Mouse (Mus musculus): Measurements from ENCODE around the gene Rtl1. TPM values are rescaled to one million over a fixed set of nuclear protein-coding genes. Genes with fewer than 3 reads are reported as not detected.

Rtl1 gene
- polyA plus RNA-seq, 1 experiment from 2014 or later = 1.0 TPM

DNA sequence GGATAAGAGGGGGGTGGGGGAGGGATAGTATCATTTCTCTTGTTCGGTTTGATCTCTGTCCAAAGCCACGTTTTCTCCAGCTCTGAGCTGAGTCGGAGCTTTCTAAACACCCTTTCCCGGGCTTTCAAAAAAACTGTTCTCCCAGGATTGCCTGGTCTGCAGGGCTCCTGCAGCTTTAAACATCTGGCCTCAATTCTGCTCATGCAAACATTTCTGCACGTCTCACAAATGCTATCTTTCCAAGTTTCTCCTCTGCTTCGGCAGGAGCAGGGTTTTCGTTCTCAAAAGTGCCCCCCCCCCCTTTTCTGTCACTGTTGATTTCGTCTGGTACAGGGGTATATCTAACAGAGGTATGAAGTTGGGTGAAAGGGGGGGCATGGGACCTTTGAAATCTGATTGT lies 3.9 kb downstream of the Rtl1 start:
- peaks cover 20% of the 10 kb centered on the region for H3K36me3 ChIP-seq (ENCODE audit: control insufficient read depth, insufficient read depth, low read length)
- H3K27me3 ChIP-seq (ENCODE audit: control insufficient read depth, insufficient read depth, low read depth, low read length) = no peaks in the 10 kb centered on the region
- no peak overlapping the region for H3K9ac ChIP-seq (ENCODE audit: low read length)
- WGBS = 33% methylated on average over 8 of the region's 8 CpGs
- H3K4me3 ChIP-seq (ENCODE audit: low read length) = no peak overlapping the region
- peak overlapping the region; percentile 13 for H3K4me2 ChIP-seq (ENCODE audit: low read depth, low read length)
- peak overlapping the region; percentile 80 for H3K27ac ChIP-seq (ENCODE audit: low read length)
- ATAC-seq (ENCODE audit: low read depth) = peak; percentile 73
- no peaks in the 10 kb centered on the region for H3K9me3 ChIP-seq (ENCODE audit: control insufficient read depth, low read length)
- peaks cover 28% of the 10 kb centered on the region for H3K4me1 ChIP-seq (replicated peaks; ENCODE audit: control insufficient read depth, insufficient read depth, low read length)

DNA sequence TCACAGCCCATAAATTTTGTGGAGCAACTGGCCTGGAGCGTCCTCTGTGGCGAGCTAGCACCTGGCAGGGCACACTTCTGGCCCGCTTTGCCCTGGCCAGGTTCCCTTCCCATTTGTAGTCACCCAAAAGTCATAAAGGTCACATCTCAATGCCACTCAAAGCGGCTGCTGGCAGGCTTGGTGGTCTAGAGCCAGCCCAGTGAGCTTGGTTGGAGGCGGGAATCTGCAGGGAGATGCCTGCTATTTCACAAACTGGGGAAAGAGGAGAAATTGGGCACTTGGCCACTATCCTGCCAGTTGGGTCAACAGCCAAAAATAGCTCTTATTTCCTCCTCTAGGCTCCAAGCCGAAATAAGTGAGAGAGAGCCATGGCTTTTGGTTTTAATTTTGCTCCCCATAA lies 4.4 kb downstream of the Rtl1 start:
- H3K4me1 ChIP-seq (replicated peaks; ENCODE audit: control insufficient read depth, insufficient read depth, low read length) = peaks cover 28% of the 10 kb centered on the region
- H3K36me3 ChIP-seq (ENCODE audit: control insufficient read depth, insufficient read depth, low read length) = peaks cover 21% of the 10 kb centered on the region
- no peaks in the 10 kb centered on the region for H3K27me3 ChIP-seq (ENCODE audit: control insufficient read depth, insufficient read depth, low read depth, low read length)
- H3K9ac ChIP-seq (ENCODE audit: low read length) = no peak overlapping the region
- 47% methylated on average over 6 of the region's 6 CpGs for WGBS
- H3K27ac ChIP-seq (ENCODE audit: low read length) = peak overlapping the region; percentile 80
- no peaks in the 10 kb centered on the region for H3K9me3 ChIP-seq (ENCODE audit: control insufficient read depth, low read length)
- peak overlapping the region; percentile 13; the same call in 1 of the 2 replicates for H3K4me2 ChIP-seq (ENCODE audit: low read depth, low read length)
- H3K4me3 ChIP-seq (ENCODE audit: low read length) = no peak overlapping the region
- peak; percentile 74 for ATAC-seq (ENCODE audit: low read depth)

DNA sequence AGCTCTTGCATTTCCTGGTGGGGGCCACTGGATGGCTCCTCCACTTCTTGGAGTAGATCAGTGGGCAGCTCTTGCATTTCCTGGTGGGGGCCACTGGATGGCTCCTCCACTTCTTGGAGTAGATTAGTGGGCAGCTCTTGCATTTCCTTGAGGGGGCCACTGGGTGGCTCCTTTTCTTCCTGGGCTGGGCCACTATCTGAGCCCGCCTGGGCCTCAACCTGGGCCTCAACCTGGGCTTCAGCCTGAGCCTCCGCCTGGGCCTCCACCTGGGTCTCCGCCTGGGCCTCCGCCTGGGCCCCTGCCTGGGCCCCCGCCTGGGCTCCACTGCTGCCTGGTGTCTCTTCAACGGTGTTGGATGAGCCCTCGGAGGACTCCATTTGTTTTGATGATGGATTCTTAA lies 5.2 kb downstream of the Rtl1 start:
- no peak overlapping the region for H3K9ac ChIP-seq (ENCODE audit: low read length)
- WGBS = 78% methylated on average over 7 of the region's 7 CpGs
- H3K4me2 ChIP-seq (ENCODE audit: low read depth, low read length) = no peak overlapping the region
- no peaks in the 10 kb centered on the region for H3K9me3 ChIP-seq (ENCODE audit: control insufficient read depth, low read length)
- peak overlapping the region; percentile 80 for H3K27ac ChIP-seq (ENCODE audit: low read length)
- peaks cover 24% of the 10 kb centered on the region for H3K36me3 ChIP-seq (ENCODE audit: control insufficient read depth, insufficient read depth, low read length)
- no peak overlapping the region for H3K4me3 ChIP-seq (ENCODE audit: low read length)
- no peaks in the 10 kb centered on the region for H3K27me3 ChIP-seq (ENCODE audit: control insufficient read depth, insufficient read depth, low read depth, low read length)
- ATAC-seq (ENCODE audit: low read depth) = no peak
- peaks cover 28% of the 10 kb centered on the region for H3K4me1 ChIP-seq (replicated peaks; ENCODE audit: control insufficient read depth, insufficient read depth, low read length)

DNA sequence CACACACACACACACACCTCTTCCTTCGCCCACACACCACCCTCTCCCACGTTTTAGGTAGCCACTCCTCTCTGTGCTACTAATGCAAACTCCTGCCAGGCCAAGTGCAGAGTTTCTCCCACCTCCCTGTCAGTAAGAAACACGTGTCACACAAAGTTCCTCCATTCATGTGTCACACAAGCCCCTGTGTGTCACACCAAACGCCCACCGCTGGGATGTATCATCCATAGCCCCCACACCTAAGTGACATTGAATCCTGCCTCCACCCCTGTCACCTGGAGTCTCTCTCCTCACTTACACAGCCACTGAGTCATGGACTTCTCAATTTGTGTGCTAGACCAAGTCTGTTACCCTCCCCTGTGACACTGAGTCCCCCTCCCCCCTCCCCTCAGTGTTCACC lies 17.9 kb downstream of the Rtl1 start:
- Histone ChIP-seq H3K4me2 (ENCODE audit: low read depth, low read length) (no peak overlapping the region), H3K9me3 (ENCODE audit: control insufficient read depth, low read length) (no peaks in the 10 kb centered on the region), H3K4me3 (ENCODE audit: low read length) (no peak overlapping the region), H3K36me3 (ENCODE audit: control insufficient read depth, insufficient read depth, low read length) (peaks cover 10% of the 10 kb centered on the region), H3K4me1 (replicated peaks; ENCODE audit: control insufficient read depth, insufficient read depth, low read length) (no peaks in the 10 kb centered on the region), H3K27ac (ENCODE audit: low read length) (no peak overlapping the region), H3K27me3 (ENCODE audit: control insufficient read depth, insufficient read depth, low read depth, low read length) (no peaks in the 10 kb centered on the region), H3K9ac (ENCODE audit: low read length) (no peak overlapping the region)
- 66% methylated on average over 5 of the region's 5 CpGs for WGBS
- ATAC-seq (ENCODE audit: low read depth) = no peak

DNA sequence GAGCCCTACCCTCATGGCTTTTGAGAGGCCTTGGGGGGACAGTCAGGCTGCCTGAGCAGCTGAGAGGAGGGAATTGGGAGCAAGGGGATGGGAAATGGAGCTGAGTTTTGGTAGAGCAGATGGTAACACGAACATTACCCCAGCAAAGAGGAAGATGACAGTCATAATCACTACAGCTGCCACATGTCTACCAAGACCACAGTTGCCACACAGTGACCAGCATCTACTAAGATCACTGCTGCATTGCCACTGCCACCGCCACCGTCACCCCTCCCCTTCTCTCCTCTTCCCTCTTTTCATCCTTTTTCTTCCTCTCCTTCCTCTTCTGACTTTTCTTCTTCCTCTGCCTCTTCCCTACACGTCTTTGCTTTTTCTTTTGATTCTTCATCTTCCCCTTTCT lies 27.9 kb downstream of the Rtl1 start:
- Histone ChIP-seq H3K4me2 (ENCODE audit: low read depth, low read length) (no peak overlapping the region), H3K4me3 (ENCODE audit: low read length) (no peak overlapping the region), H3K9ac (ENCODE audit: low read length) (no peak overlapping the region), H3K9me3 (ENCODE audit: control insufficient read depth, low read length) (no peaks in the 10 kb centered on the region), H3K27ac (ENCODE audit: low read length) (no peak overlapping the region), H3K4me1 (replicated peaks; ENCODE audit: control insufficient read depth, insufficient read depth, low read length) (no peaks in the 10 kb centered on the region), H3K27me3 (ENCODE audit: control insufficient read depth, insufficient read depth, low read depth, low read length) (no peaks in the 10 kb centered on the region), H3K36me3 (ENCODE audit: control insufficient read depth, insufficient read depth, low read length) (peaks cover 8% of the 10 kb centered on the region; the same call in 1 of the 2 replicates)
- 79% methylated on average over 4 of the region's 4 CpGs for WGBS
- ATAC-seq (ENCODE audit: low read depth) = no peak

DNA sequence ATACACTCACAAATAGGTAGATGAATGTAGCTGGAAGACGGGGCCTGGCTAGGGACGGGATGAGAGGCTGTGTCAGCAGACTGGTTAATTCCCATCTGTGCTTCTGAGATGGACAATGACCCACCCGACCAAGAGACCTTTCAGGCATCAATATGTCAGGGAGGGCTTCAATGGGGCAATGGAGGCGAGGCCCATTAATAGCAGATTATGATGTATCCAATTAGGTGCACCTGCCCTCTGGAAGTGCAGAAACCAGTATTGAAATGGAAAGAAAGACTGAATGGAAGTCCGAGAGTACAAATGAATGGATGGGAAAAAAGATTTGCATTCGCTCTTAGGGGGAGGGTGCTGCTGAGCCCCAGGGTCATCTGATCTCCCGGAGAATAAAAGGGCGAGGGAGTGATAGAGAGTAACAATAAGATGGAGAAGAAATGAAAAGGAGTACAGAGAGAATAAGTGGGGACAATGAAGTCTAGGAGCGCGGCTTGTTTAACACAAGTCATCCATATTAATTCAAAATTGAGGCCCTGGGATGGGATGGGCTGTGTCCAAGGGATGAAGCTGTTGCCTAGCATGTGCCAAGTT lies 39.9 kb downstream of the Rtl1 start:
- H3K9ac ChIP-seq (ENCODE audit: low read length) = no peak overlapping the region
- no peaks in the 10 kb centered on the region for H3K27me3 ChIP-seq (ENCODE audit: control insufficient read depth, insufficient read depth, low read depth, low read length)
- H3K4me3 ChIP-seq (ENCODE audit: low read length) = no peak overlapping the region
- H3K9me3 ChIP-seq (ENCODE audit: control insufficient read depth, low read length) = no peaks in the 10 kb centered on the region
- H3K36me3 ChIP-seq (ENCODE audit: control insufficient read depth, insufficient read depth, low read length) = peaks cover 8% of the 10 kb centered on the region
- H3K4me1 ChIP-seq (replicated peaks; ENCODE audit: control insufficient read depth, insufficient read depth, low read length) = no peaks in the 10 kb centered on the region
- no peak overlapping the region for H3K27ac ChIP-seq (ENCODE audit: low read length)
- WGBS = 85% methylated on average over 10 of the region's 10 CpGs
- no peak overlapping the region for H3K4me2 ChIP-seq (ENCODE audit: low read depth, low read length)
- no peak for ATAC-seq (ENCODE audit: low read depth)

DNA sequence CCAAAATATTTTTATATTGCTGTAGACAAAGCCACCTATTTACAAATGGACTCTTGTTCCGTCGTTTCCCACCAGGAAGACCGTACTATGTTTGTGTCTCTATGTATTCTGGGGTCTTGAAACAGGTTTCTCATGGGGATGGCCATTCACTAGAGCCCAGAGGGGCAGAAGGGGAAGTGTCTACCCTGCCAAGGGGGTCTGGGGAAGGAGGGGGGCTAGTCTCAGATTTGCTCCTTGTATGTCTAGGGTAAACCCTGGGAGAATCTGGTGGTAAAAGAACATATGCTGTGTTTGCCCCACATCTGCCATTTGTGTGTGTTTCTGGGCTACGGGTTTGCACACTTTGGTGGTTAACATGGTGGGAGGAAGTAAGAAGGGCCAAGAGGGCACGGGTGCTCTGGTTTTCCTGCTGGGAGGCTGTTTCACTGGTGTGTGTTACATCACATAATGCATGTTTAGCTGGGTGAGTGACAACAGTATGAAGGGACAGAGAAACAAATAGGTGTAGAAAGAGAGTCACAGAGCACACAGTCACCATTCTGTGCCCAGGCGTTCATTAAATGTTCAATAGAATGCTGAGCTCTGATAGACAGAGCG lies 41.1 kb downstream of the Rtl1 start:
- no peaks in the 10 kb centered on the region for H3K9me3 ChIP-seq (ENCODE audit: control insufficient read depth, low read length)
- H3K4me3 ChIP-seq (ENCODE audit: low read length) = no peak overlapping the region
- no peak for ATAC-seq (ENCODE audit: low read depth)
- peaks cover 6% of the 10 kb centered on the region for H3K36me3 ChIP-seq (ENCODE audit: control insufficient read depth, insufficient read depth, low read length)
- H3K27me3 ChIP-seq (ENCODE audit: control insufficient read depth, insufficient read depth, low read depth, low read length) = no peaks in the 10 kb centered on the region
- no peak overlapping the region for H3K27ac ChIP-seq (ENCODE audit: low read length)
- H3K4me2 ChIP-seq (ENCODE audit: low read depth, low read length) = no peak overlapping the region
- 83% methylated on average over 7 of the region's 7 CpGs for WGBS
- H3K4me1 ChIP-seq (replicated peaks; ENCODE audit: control insufficient read depth, insufficient read depth, low read length) = no peaks in the 10 kb centered on the region
- no peak overlapping the region for H3K9ac ChIP-seq (ENCODE audit: low read length)

DNA sequence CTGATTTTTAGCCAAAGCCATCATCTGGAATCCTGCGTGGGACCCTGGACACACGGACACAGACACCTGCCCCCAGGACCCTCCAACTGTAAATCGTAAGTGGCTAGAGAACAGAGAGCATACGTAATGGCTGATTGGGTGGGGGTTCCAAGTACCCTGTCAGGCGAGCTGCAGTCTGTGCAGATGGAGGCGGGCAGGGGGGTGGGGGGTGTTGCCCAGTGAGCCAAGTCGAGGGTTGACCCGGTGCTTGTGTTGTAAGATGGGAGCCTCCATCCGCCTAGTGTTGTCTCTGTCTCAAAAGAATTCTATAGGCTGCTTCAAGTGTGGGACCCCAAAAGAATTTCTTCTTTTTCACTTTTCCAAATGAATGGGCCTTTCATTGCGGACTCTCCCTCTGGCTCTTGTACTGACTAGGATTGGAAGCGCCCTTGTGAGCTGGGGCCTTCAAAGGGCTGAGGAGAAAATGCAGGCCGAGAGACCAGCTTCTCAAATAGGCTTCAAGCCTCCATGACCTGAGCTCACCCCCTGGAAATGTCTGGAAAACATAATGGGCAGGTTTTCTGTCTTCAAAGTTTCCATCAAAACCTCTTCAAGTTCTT lies 41.8 kb downstream of the Rtl1 start:
- peaks cover 6% of the 10 kb centered on the region for H3K36me3 ChIP-seq (ENCODE audit: control insufficient read depth, insufficient read depth, low read length)

DNA sequence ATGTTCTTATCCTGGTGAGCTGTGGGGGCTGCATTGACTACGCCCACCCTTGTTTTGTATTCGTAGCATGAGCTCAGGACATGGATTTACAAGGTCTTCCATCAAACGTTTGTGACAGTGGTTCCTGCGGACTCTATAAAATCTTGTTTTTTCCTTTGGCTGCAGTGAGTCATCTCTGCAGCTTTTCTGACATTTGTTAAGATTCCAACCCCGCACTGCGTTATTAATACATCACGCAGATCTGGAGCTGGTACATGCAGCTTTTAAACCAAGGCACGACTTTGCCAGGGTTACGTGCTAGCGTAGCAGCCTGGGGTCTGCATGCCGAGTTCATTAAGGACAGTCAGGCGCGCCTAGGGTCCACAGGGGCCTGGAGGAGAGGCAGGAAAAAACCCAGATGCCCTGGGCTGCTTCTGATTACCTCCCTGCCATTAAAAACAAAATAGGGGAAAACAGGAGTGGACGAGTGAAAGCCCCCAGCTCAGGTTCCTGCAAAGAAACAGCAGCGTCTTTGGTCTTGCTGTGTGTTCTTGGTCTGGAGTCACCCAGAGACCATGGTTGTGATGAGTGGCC lies 44.2 kb downstream of the Rtl1 start:
- no peak for ATAC-seq (ENCODE audit: low read depth)
- H3K9me3 ChIP-seq (ENCODE audit: control insufficient read depth, low read length) = no peaks in the 10 kb centered on the region
- H3K4me1 ChIP-seq (replicated peaks; ENCODE audit: control insufficient read depth, insufficient read depth, low read length) = no peaks in the 10 kb centered on the region
- WGBS = 69% methylated on average over 15 of the region's 15 CpGs
- H3K27me3 ChIP-seq (ENCODE audit: control insufficient read depth, insufficient read depth, low read depth, low read length) = no peaks in the 10 kb centered on the region
- H3K4me2 ChIP-seq (ENCODE audit: low read depth, low read length) = no peak overlapping the region
- peaks cover 3% of the 10 kb centered on the region for H3K36me3 ChIP-seq (ENCODE audit: control insufficient read depth, insufficient read depth, low read length)
- H3K4me3 ChIP-seq (ENCODE audit: low read length) = no peak overlapping the region
- no peak overlapping the region for H3K9ac ChIP-seq (ENCODE audit: low read length)
- H3K27ac ChIP-seq (ENCODE audit: low read length) = no peak overlapping the region

More for the DNA sequence above, 41.8 kb downstream of the Rtl1 start:
- Histone ChIP-seq H3K4me3 (ENCODE audit: low read length) (no peak overlapping the region), H3K9me3 (ENCODE audit: control insufficient read depth, low read length) (no peaks in the 10 kb centered on the region), H3K9ac (ENCODE audit: low read length) (no peak overlapping the region), H3K4me1 (replicated peaks; ENCODE audit: control insufficient read depth, insufficient read depth, low read length) (no peaks in the 10 kb centered on the region), H3K27me3 (ENCODE audit: control insufficient read depth, insufficient read depth, low read depth, low read length) (no peaks in the 10 kb centered on the region), H3K27ac (ENCODE audit: low read length) (no peak overlapping the region), H3K4me2 (ENCODE audit: low read depth, low read length) (no peak overlapping the region)
- no peak for ATAC-seq (ENCODE audit: low read depth)
- 65% methylated on average over 12 of the region's 12 CpGs for WGBS
